Mouse (Mus musculus) limb, embryonic 14.5 days (tissue): ENCODE measurements around the gene Camta2. TPM values are rescaled to one million over a fixed set of nuclear protein-coding genes. Genes with fewer than 3 reads are reported as not detected.

Experiments used
- ATAC-seq: fragments of 200-750 bp; cut with Nextera tagmentation; 2 replicates; pipeline ENCODE4 v1.8.0; 2017; ENCODE audit warnings: low read depth, moderate number of reproducible peaks, moderate TSS enrichment; ENCODE audit not compliant: low FRiP score
- DNase-seq: peaks from one replicate; pipeline ENCODE4 v3.0.0-alpha.2; 2015; ENCODE audit warnings: low spot score
- H3K27ac ChIP-seq: fragments of 300-500 bp; sonication (generic); replicated peaks from 2 replicates; pipeline ENCODE4 v1.5.1; 2014; ENCODE audit warnings: low read depth, mild to moderate bottlenecking, low read length, moderate library complexity, mixed read lengths
- H3K27me3 ChIP-seq: fragments of 300-500 bp; sonication (generic); 2 replicates; pipeline ENCODE4 v1.6.1; 2014; ENCODE audit warnings: low read length, mixed read lengths; ENCODE audit not compliant: control insufficient read depth, insufficient read depth
- H3K36me3 ChIP-seq: fragments of 300-500 bp; sonication (generic); 2 replicates; pipeline ENCODE4 v1.6.1; 2014; ENCODE audit warnings: mild to moderate bottlenecking, low read length, moderate library complexity, mixed read lengths; ENCODE audit not compliant: control insufficient read depth, insufficient read depth
- H3K4me1 ChIP-seq: fragments of 300-500 bp; sonication (generic); 2 replicates; pipeline ENCODE4 v1.6.1; 2014; ENCODE audit warnings: antibody characterized with exemption, low read length, mixed read lengths; ENCODE audit not compliant: control insufficient read depth, insufficient read depth
- H3K4me2 ChIP-seq: fragments of 300-500 bp; sonication (generic); replicated peaks from 2 replicates; pipeline ENCODE4 v1.6.1; 2014; ENCODE audit warnings: low read depth, mild to moderate bottlenecking, low read length, moderate library complexity; ENCODE audit not compliant: severe bottlenecking
- H3K4me3 ChIP-seq: fragments of 300-500 bp; sonication (generic); replicated peaks from 2 replicates; pipeline ENCODE4 v1.5.1; 2014; ENCODE audit warnings: low read length
- H3K9ac ChIP-seq: fragments of 300-500 bp; sonication (generic); 2 replicates; pipeline ENCODE4 v1.6.1; 2014; ENCODE audit warnings: mild to moderate bottlenecking, low read depth, low read length, moderate library complexity; ENCODE audit not compliant: severe bottlenecking
- H3K9me3 ChIP-seq: fragments of 300-500 bp; sonication (generic); 2 replicates; pipeline ENCODE4 v1.6.1; 2016; ENCODE audit warnings: low read length; ENCODE audit not compliant: control insufficient read depth
- POLR2A ChIP-seq: fragments of 200-500 bp; IDR thresholded peaks from 2 replicates; pipeline ENCODE4 v1.8.0; 2012; ENCODE audit warnings: inconsistent platforms, mild to moderate bottlenecking, moderate library complexity, borderline replicate concordance; ENCODE audit not compliant: insufficient read depth, insufficient read length; ENCODE audit errors: extremely low read depth
- WGBS: fragments of 180-500 bp; shearing (Covaris S2); extraction: QIAGEN DNeasy Blood & Tissue Kit; methylation state at CpG from one replicate; pipeline ENCODE4 v1.1.7; 2014; 5-methylcytosine and 5-hydroxymethylcytosine counted together
- polyA plus RNA-seq, 2 experiments: library from polyadenylated mRNA; depleted of rRNA in 1 of 2; stranded (reverse) in 1 of 2; unstranded in 1 of 2; fragments of >200 nt; fragmentation: Nextera tagmentation in 1 of 2; extraction: Ambion mirVana in 1 of 2; gene quantifications; 2 replicates each; pipeline versions ENCODE4 v1.2.1 to v1.2.3; 2012 to 2014

The Camta2 gene
- polyA plus RNA-seq, 2 experiments, result 14.4 to 20.3 TPM

DNA sequence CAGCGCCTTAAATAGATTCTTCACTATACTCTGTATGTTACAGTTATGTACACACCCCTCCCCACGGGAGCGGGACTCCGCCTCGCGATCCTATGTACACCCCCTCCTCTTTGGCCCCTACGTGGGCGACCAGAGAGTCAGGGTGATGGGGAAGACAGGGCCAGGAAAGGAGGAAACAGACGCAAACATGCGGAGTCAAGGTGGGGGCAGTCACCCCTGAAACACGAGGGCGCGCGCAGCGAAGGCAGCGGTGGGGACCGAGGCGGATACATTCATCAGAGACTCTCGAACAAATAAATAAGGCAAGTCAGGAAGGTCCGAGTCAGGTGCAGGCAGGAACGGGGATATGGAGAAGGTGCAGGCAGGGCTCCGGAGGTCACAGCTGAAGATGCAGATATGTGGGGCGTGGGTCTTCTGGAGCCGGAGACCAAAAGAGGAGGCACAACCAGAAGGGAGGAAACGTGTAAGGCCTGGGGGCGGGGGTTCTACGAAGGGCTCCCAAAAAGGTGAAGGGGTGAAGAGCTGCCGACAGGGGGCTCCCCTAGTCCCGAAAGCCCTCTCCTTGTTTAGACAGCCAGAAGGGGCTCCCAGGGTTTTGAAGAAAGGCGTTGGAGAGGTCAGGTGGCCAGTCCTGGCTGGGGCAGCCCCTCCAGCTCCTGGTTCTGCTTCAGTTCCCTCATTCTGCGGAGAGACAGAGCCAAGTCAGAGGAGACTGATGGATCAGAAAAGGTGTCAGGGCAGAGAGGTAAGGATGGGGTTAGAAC, 18.1 kb downstream of the Camta2 start:
- TF ChIP-seq POLR2A, result peak; percentile 34; the same call in 1 of the 2 replicates
- Histone ChIP-seq H3K27me3 (no peaks in the 10 kb centered on the region), H3K4me3 (peak overlapping the region; percentile 65), H3K9me3 (no peaks in the 10 kb centered on the region), H3K27ac (peak overlapping the region; percentile 97), H3K4me2 (peak overlapping the region; percentile 87), H3K36me3 (peaks cover 48% of the 10 kb centered on the region), H3K4me1 (peaks cover 11% of the 10 kb centered on the region), H3K9ac (peak overlapping the region; percentile 73)
- DNase-seq (peak; percentile 89), ATAC-seq (peak; percentile 18)
- WGBS, result under 1% methylated on average over 29 of the region's 31 CpGs

DNA sequence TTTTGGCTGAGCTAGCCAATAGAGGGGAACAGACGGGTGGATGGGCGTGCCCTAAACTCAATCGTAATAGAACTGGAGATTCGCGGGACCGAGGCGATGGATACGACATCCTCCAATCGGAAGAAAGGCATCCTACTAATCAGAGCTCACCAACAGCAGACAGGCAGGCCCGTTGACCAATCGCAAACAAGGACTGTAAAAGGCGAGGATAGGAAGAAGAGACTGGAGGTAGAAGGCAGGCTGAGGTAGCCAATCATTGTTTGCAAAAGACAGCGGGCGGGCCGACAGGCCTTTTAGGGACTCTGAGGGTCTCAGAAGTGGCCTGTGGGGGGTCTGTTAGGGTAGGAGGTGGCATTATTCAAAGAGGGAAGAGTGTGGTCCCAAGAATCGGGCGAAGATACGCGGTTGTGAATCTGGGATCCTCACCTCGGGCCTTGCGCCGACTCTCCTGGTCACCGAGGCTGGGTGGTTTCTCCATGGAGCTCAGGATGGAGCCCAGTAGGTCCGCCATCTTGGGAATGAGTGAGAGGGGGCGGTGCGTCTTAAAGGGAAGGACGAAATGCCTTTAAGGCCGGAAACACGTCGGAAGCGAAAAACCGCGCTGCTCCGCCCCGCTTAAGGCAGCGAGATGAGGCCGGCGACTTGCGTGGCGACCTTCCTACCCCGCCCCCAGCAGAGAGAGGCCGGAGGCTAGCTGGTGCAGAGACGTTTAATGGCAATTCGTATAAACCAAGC, 19.0 kb downstream of the Camta2 start, which contains the start of gene Spag7:
Gene Spag7 (minus strand): TSS at position 646 of the 735 bp plus-strand sequence.
- TF ChIP-seq POLR2A, result peak; percentile 45; the same call in 1 of the 2 replicates
- Histone ChIP-seq H3K27me3 (no peaks in the 10 kb centered on the region), H3K4me2 (peak within 1 kb of the TSS; percentile 87), H3K4me3 (peak within 1 kb of the TSS; percentile 65), H3K4me1 (peaks cover 11% of the 10 kb centered on the region), H3K9ac (peak within 1 kb of the TSS; percentile 73), H3K36me3 (peaks cover 56% of the 10 kb centered on the region), H3K27ac (peak within 1 kb of the TSS; percentile 97), H3K9me3 (no peaks in the 10 kb centered on the region)
- under 1% methylated on average over 42 of the region's 44 CpGs for WGBS
- DNase-seq (peak; percentile 100), ATAC-seq (peak; percentile 96)

DNA sequence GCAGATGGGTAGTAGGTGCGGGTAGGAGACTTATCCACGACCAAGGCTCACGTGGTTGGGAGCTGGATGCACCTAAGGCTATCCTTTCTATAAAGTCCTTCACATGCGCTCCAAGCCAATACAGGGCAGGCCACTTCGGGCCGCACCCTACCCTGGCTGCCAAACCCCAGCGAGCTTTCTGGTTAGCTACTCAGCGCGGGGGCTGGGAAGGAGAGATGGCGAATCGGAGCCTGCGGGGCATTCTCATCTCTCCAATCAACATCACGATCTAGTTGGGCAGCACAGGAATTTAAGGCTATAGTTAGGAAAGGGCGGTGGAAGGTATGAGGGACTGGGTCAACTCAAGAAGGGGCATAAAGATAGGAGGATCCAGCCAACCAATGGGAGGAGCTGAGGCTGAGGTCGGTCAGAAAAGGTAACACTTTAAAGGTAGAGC, 19.6 kb downstream of the Camta2 start:
- WGBS, result under 1% methylated on average over 15 of the region's 15 CpGs
- Histone ChIP-seq H3K9me3 (no peaks in the 10 kb centered on the region), H3K9ac (peak overlapping the region; percentile 55), H3K4me1 (peaks cover 11% of the 10 kb centered on the region), H3K4me3 (peak overlapping the region; percentile 65), H3K36me3 (peaks cover 56% of the 10 kb centered on the region), H3K27ac (peak overlapping the region; percentile 80), H3K27me3 (no peaks in the 10 kb centered on the region), H3K4me2 (peak overlapping the region; percentile 58)
- no peak for DNase-seq
- no peak for ATAC-seq
- no peak for TF ChIP-seq POLR2A

DNA sequence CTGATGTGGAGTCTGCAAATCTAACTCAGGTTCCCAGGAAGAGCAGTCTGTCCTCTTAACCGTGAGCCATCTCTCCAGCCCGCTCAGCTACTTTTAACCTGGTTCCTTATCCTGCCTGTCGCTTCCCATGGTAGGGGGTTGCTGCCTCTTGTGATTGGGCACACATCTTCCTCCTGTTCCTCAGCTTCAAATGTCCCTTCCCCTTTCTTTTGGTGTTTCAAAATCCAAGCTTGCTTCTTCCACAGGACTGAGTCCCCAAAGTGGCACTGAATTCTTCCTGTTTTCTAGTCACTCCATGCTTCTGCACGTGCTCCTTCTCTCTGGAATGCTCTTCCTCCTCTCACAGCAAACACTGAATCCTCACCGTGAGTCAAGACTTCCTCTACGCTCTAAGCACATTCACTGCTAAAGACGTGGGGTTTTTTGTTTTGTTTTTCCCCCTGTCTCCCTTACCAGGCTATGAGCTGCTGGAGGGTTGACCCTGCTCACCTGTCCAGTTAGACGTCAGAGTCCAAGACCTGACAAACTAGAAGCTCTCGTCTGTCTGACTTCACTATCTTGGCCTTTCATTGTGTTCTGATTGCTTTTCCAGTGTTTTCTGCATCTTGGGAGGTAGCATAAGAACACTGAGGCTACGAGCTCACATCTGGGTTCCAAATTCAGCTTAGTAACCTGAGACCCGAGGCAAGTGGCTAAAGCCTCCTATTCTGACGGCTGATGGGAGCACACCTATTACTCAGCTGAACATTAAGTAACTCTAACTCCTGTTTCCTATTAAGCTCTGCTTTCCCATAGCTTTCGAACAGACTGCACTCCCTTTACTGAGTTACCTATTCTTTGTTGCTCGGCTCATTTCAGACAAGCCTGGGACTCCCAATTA, 20.4 kb downstream of the Camta2 start:
- H3K4me1 ChIP-seq, result peaks cover 11% of the 10 kb centered on the region
- H3K27ac ChIP-seq, result peak overlapping the region; percentile 80
- peak overlapping the region; percentile 55 for H3K9ac ChIP-seq
- 47% methylated on average over 14 of the region's 14 CpGs for WGBS
- peaks cover 63% of the 10 kb centered on the region for H3K36me3 ChIP-seq
- DNase-seq, result no peak
- H3K9me3 ChIP-seq, result no peaks in the 10 kb centered on the region
- H3K27me3 ChIP-seq, result no peaks in the 10 kb centered on the region
- peak overlapping the region; percentile 58 for H3K4me2 ChIP-seq
- peak overlapping the region; percentile 65 for H3K4me3 ChIP-seq
- ATAC-seq, result no peak
- no peak for TF ChIP-seq POLR2A
